Mouse (Mus musculus): ENCODE results near the gene Hesx1.
"Not testable (repeated sequence)": the region's sequence is repeated elsewhere in the genome, so short reads cannot be mapped to it uniquely, and the experiment has no call there.

The Hesx1 gene

GRCm38 (mm10) chr14:26994211-26994741, at the start of gene Hesx1:
Hesx1 (plus strand) TSS chr14:26994416.
- DNase-seq (ENCODE audit: low spot score), result peak; percentile 88

- DNase-seq (ENCODE audit: low spot score), result not testable (repeated sequence)
Measured at GRCm38 (mm10) chr14:26956139-26956538, 38.1 kb upstream of the Hesx1 start.

- no peak for DNase-seq (ENCODE audit: low spot score)
Measured at GRCm38 (mm10) chr14:26960518-26960917, 33.7 kb upstream of the Hesx1 start.

DNA sequence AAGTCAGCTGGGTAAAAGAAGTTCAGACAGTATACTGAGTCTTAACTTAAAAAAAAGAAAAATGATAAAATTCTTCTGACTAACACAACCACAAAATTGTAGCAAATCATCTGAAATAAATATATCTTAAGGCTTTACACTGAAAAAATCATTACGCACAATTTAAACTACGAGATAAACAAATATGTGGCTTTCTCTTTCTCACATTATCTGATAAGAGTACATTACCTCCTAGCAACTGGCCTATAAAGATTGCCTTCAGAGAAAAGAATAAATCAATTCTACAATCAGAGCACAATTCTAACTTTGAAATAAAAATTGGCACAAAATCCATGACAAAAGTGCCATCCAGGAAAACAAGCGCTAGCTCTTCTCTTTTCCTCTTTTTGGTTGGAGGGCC, 25.1 kb upstream of the Hesx1 start:
- no peak for DNase-seq (ENCODE audit: low spot score)

DNA sequence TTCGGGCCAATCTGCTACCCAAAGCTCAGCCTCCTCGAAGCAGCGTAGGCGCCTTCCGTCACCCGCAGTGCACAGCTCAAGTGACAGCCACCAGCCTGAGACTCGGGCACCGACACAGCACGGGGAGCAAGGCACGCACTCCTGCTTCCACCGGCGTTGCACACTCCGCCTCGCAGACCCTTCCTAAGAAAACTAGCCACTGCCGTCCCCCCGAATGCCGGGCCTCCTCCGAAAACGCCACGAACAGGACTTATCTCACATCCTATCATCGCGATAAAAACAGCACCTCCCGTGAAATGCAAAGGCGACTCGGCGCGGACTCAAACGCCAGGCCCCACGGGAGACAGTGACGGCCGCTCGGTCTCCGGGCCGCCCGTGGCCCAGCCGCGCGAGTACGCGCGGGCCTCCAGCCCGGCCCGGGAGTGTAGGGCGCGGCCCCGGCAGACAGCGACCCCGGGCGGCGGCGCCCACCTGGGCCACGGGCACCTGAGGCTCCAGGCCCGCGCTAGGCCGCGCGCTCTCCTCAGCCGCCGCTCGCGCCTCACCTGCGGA, 24.3 kb upstream of the Hesx1 start:
- peak; percentile 72 for DNase-seq (ENCODE audit: low spot score)

- DNase-seq (ENCODE audit: low spot score), result peak; percentile 96
Measured at GRCm38 (mm10) chr14:26970439-26970932, 23.7 kb upstream of the Hesx1 start.

DNA sequence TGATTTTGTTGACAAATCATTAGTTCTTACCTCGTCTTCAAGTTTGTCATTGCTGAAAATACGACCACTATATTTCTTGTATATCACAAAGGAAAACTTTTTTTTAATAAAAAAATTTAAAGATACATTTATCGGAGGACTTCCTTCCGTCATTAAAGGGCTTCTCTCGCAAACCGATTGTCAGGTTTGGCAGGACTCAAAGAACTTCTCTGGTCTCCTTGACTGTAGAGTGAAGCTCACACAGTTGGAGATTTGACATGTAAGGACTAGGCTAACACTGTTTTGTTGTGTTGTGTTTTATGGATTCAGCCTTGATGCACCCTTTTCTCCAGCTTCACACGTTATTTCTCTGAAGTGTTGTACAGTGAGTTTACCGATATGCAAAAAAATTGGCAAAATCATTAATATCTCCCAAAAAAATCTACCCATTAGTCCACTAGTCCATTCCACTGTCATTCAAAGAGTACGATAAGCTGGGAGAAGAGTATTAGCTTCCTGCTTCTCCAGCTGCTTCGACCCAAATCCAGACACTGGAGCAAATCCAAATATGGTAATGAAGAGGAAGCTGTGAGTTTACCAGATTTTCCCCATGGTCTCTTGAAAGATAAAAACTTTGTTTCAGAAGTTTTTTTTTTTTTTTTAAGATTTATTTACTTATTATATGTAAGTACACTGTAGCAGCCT, 23.0 kb upstream of the Hesx1 start, which contains the start of gene Appl1:
Gene Appl1, minus strand, starts transcription at position 127 of the 684 bp plus-strand sequence.
- peak; percentile 31 for DNase-seq (ENCODE audit: low spot score)

- no peak for DNase-seq (ENCODE audit: low spot score)
Measured at GRCm38 (mm10) chr14:26973089-26973488, 21.1 kb upstream of the Hesx1 start.

DNA sequence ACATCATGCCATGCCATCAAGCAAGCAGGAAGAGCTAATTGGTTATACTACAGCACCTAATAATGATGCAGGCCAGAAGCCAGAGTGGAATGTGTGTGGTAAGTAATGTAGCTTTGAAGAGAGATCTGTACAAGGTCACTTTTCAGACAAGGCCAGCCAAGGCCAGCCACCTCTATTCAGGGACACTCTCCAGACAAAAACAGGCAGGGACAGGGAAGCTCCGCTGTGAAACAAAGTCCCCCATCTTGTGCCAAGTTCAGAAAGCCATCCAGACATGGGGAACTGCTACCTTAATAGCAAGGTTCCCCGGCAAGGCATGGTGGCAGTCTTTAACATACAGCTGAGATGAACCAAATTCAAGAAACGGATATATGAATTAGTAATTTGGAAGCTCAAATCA, 18.7 kb upstream of the Hesx1 start:
- DNase-seq (ENCODE audit: low spot score), result no peak

DNA sequence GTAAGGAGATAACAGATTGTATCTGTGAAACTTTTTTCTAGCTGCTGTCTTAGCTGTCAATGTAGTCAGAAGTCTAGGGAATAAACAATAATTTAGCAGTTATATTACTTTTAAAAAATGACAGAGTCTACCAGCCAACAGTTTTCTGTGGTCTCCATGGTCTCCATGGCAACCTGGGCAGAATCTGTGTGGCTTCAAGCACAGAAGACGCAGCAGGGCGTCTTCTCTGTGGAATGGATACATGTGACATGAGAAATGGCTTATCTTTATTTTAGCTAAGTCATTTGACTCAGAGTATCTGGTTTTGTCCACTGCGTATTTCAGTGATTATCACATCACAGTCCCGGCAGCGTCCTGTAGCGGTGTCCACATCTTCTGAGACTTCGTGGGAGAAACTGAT, 18.0 kb upstream of the Hesx1 start:
- peak; percentile 62 for DNase-seq (ENCODE audit: low spot score)

DNA sequence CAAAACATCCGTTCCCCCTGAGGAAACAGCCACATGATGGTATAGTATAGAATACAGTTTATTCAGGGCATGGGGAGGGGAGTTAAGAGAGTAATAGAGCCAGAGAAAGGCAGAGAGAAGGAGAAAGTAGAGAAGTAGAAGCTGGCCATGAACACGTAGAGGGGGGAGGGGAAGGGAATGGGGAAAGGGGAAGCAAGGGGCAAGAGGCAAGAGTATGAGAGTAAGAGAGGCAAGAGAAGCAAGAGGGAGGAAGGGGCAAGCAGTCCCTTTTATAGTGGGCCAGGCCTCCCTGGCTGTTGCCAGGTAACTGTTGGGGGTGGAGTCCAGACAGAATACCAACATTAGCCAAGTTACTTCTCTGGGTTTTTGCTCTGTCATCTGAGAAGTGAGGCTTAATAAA, 16.7 kb upstream of the Hesx1 start:
- peak; percentile 21 for DNase-seq (ENCODE audit: low spot score)

GRCm38 (mm10) chr14:26979808-26980207, 14.4 kb upstream of the Hesx1 start:
- no peak for DNase-seq (ENCODE audit: low spot score)

GRCm38 (mm10) chr14:26981021-26981420, 13.2 kb upstream of the Hesx1 start:
- DNase-seq (ENCODE audit: low spot score), result no peak

DNA sequence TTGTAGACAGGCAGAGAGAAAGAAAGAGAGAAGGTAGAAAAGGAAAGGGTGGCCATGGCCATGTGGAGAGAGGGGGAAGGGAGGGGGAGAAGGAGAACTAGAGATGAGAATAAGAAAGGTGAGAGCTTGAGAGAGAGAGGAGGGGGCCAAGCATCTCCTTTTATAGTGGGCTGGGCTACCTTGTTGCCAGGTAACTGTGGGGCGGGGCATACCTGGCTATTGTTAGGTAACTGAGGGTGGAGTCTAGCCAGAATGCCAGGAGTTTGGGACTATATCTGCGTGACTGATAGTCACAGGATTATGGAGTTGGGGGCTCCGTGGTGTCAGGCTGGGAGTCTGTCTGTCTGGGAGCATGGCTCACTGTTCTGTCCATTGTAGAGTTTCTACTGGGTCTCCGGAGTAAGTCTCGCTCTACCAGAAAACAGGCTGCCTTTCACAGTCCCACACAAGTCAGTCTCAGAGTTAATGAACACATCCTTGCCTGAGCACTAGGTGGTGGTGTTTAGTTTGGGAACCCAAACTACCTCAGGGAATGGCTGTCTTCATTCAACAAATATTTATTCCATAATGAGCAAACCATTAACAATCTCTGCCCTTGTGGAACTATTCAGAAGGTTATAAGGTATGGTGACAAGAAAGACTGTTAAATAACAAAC, 12.6 kb upstream of the Hesx1 start:
- DNase-seq (ENCODE audit: low spot score), result no peak

DNA sequence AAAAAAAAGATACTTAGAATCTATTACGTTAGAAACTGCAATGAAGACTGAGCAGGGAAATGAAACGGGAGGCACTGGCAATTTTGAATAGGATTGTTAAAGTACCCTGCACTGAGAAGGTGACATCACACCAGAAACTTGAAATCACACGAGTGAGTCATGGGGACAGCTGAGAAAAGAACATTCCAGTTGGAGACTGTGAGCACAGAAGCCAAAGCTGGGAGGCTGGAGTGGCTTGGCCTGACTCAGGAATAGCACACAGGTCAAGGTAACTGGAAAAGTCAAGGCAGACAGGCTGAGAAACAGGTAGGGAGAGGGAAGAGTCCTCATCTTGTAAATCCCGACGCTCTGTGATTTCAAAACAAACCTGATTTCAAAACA, 12.1 kb upstream of the Hesx1 start:
- DNase-seq (ENCODE audit: low spot score), result no peak

- DNase-seq (ENCODE audit: low spot score), result peak; percentile 20
Measured at GRCm38 (mm10) chr14:26988694-26989093, 5.5 kb upstream of the Hesx1 start.

- DNase-seq (ENCODE audit: low spot score), result peak; percentile 33
Measured at GRCm38 (mm10) chr14:26991622-26992021, 2.6 kb upstream of the Hesx1 start.

DNA sequence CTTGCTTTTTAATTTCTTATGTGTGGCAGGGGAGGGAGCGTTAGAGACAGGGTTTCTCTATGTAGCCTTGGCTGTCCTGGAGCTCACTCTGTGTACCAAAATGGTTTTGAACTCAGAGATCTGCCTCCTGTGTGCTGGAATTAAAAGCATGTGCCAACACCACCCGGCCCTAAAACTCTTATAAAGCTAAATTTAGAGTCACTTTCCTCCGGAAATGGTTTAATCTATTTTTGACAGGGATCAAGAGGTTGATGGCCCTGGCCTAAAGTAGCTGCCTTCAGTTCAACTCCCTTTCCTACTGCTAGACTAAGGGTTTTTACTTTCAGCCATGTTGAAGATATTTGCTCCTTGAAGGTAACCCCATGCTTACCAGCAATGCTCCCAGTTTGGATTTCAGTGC, 789 bp upstream of the Hesx1 start:
- peak; percentile 27 for DNase-seq (ENCODE audit: low spot score)

GRCm38 (mm10) chr14:26996257-26996656, 2.0 kb downstream of the Hesx1 start:
- no peak for DNase-seq (ENCODE audit: low spot score)

GRCm38 (mm10) chr14:27000386-27000785, 6.2 kb downstream of the Hesx1 start:
- DNase-seq (ENCODE audit: low spot score), result no peak

DNA sequence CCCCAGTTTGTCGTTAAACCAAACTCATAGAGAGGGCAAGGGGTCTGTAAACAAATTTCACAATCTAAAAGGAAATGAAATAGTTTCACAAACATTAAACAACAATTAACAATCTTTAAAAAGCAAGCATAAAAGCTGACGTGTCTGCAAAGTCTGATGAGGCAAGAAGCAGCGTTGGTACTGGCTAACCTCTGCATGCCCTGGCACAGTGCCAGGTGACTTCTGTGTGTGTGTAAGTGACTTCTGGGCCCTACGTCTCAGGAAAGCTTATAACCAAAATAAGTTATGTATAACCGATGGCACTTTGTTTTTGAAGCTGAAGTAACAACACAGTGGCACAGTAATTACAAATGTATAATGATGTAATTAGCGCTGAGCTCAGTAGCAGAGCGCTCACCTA, 10.7 kb downstream of the Hesx1 start:
- DNase-seq (ENCODE audit: low spot score), result no peak

DNA sequence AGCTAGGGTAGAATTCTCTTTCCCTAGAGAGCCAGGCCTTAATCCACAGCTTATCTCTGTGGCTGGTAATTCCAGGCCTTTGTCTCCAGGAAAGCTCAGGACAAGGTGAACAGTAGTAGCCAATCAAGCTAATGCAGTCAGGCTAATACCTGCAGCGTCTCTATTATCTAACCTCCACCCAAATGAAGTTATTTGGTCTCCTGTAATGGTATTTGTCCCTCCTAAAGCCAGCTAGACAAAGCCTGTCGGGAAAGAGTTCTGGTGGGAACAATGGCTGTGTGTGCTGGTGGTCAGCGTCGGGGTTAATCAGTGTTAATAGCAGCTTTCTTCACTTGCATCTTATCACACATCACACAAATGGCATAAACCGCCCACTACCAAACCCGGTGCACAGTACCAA, 11.7 kb downstream of the Hesx1 start:
- DNase-seq (ENCODE audit: low spot score), result no peak

DNA sequence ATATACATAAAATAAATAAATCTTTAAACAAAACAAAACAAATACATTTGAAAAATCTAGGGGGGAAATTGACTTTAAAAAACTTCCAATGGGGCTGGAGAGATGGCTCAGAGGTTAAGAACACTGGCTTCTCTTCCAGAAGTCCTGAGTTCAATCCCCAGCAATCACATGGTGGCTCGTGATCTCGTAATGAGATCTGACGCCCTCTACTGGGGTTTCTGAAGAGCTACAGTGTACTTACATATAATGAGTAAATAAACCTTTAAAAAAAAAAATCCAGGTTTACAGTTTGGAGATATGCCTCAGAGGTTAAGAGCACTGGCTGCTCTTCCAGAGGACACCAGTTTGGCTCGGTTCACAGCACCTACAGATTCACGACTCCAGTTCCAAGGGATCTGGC, 17.3 kb downstream of the Hesx1 start:
- no peak for DNase-seq (ENCODE audit: low spot score)

Measured in embryo, embryonic 10.5 days (tissue).